Mouse (Mus musculus) cerebellum, adult 9-10 months (tissue): ENCODE data around the gene Nedd8.
A peak's percentile ranks its signal among the peaks of the same experiment; 100 is the strongest.

Experiments used
- DNase-seq: peaks from one replicate; pipeline ENCODE4 v3.0.0; 2022

The Nedd8 gene

GRCm38 (mm10) chr14:55671833-55672740, at the start of gene Nedd8, which contains the start of gene Gmpr2:
TSS of gene Nedd8 (minus strand) at chr14:55672124.
TSS of gene Gmpr2 (plus strand) at chr14:55671941.
- DNase-seq: peak; percentile 94

- peak; percentile 33 for DNase-seq
Measured at GRCm38 (mm10) chr14:55721076-55721475, 49.2 kb upstream of the Nedd8 start.

- no peak for DNase-seq
Measured at GRCm38 (mm10) chr14:55720666-55721065, 48.7 kb upstream of the Nedd8 start.

- no peak for DNase-seq
Measured at GRCm38 (mm10) chr14:55719737-55720136, 47.8 kb upstream of the Nedd8 start.

GRCm38 (mm10) chr14:55716884-55717283, 45.0 kb upstream of the Nedd8 start:
- DNase-seq: no peak

- DNase-seq: no peak
Measured at GRCm38 (mm10) chr14:55716271-55716670, 44.3 kb upstream of the Nedd8 start.

GRCm38 (mm10) chr14:55714893-55715292, 43.0 kb upstream of the Nedd8 start:
- no peak for DNase-seq

- no peak for DNase-seq
Measured at GRCm38 (mm10) chr14:55713729-55714122, 41.8 kb upstream of the Nedd8 start, which contains the start of gene Tgm1. TSS of gene Tgm1 (minus strand) at chr14:55713926.

- no peak for DNase-seq
Measured at GRCm38 (mm10) chr14:55713007-55713728, 41.2 kb upstream of the Nedd8 start.

- no peak for DNase-seq
Measured at GRCm38 (mm10) chr14:55711786-55712185, 39.9 kb upstream of the Nedd8 start.

GRCm38 (mm10) chr14:55709509-55709908, 37.6 kb upstream of the Nedd8 start:
- no peak for DNase-seq

GRCm38 (mm10) chr14:55707397-55707796, 35.5 kb upstream of the Nedd8 start:
- DNase-seq: no peak

- no peak for DNase-seq
Measured at GRCm38 (mm10) chr14:55706051-55706600, 34.2 kb upstream of the Nedd8 start.

GRCm38 (mm10) chr14:55702761-55703160, 30.8 kb upstream of the Nedd8 start:
- DNase-seq: no peak

- DNase-seq: no peak
Measured at GRCm38 (mm10) chr14:55701131-55701530, 29.2 kb upstream of the Nedd8 start.

GRCm38 (mm10) chr14:55697226-55697625, 25.3 kb upstream of the Nedd8 start:
- DNase-seq: no peak

GRCm38 (mm10) chr14:55689433-55689832, 17.5 kb upstream of the Nedd8 start:
- DNase-seq: no peak

GRCm38 (mm10) chr14:55682118-55682493, 10.2 kb upstream of the Nedd8 start:
- DNase-seq: no peak

GRCm38 (mm10) chr14:55681160-55682117, 9.5 kb upstream of the Nedd8 start, which contains the start of gene Tinf2:
TSS of gene Tinf2 (minus strand) at chr14:55681820.
- peak; percentile 98 for DNase-seq

GRCm38 (mm10) chr14:55677615-55678014, 5.7 kb upstream of the Nedd8 start:
- DNase-seq: no peak

- DNase-seq: peak; percentile 63
Measured at GRCm38 (mm10) chr14:55672741-55673060, 777 bp upstream of the Nedd8 start.

- DNase-seq: no peak
Measured at GRCm38 (mm10) chr14:55671486-55671832, 465 bp downstream of the Nedd8 start.

- DNase-seq: no peak
Measured at GRCm38 (mm10) chr14:55660636-55661035, 11.3 kb downstream of the Nedd8 start.
